Mouse (Mus musculus) heart, embryonic 11.5 days (tissue): ENCODE data around the gene Ccng1. TPM values are rescaled to one million over a fixed set of nuclear protein-coding genes. Genes with fewer than 3 reads are reported as not detected.

Experiments used
- ATAC-seq: fragments of 200-750 bp; cut with Nextera tagmentation; replicated peaks from 2 replicates; pipeline ENCODE4 v1.8.0; 2017; ENCODE audit warnings: moderate library complexity; ENCODE audit not compliant: insufficient number of reproducible peaks, low FRiP score, low TSS enrichment
- H3K27ac ChIP-seq: fragments of 300-500 bp; sonication (generic); 2 replicates; pipeline ENCODE4 v1.5.1; 2014; ENCODE audit warnings: mild to moderate bottlenecking, low read depth, low read length
- H3K27me3 ChIP-seq: fragments of 300-500 bp; sonication (generic); 2 replicates; pipeline ENCODE4 v1.6.1; 2014; ENCODE audit warnings: mild to moderate bottlenecking, low read length, mixed read lengths; ENCODE audit not compliant: control insufficient read depth, insufficient read depth
- H3K36me3 ChIP-seq: fragments of 300-500 bp; sonication (generic); 2 replicates; pipeline ENCODE4 v1.6.1; 2014; ENCODE audit warnings: mild to moderate bottlenecking, low read length, moderate library complexity, mixed read lengths; ENCODE audit not compliant: control insufficient read depth, insufficient read depth
- H3K4me1 ChIP-seq: fragments of 300-500 bp; sonication (generic); 2 replicates; pipeline ENCODE4 v1.6.1; 2014; ENCODE audit warnings: low read length; ENCODE audit not compliant: control insufficient read depth, insufficient read depth
- H3K4me2 ChIP-seq: fragments of 300-500 bp; sonication (generic); 2 replicates; pipeline ENCODE4 v1.6.1; 2014; ENCODE audit warnings: mild to moderate bottlenecking, moderate library complexity
- H3K4me3 ChIP-seq: fragments of 300-500 bp; sonication (generic); 2 replicates; pipeline ENCODE4 v1.5.1; 2014; ENCODE audit warnings: low read depth, low read length
- H3K9ac ChIP-seq: fragments of 300-500 bp; sonication (generic); 2 replicates; pipeline ENCODE4 v1.6.1; 2014; ENCODE audit warnings: mild to moderate bottlenecking, low read depth, low read length, moderate library complexity
- H3K9me3 ChIP-seq: fragments of 300-500 bp; sonication (generic); replicated peaks from 2 replicates; pipeline ENCODE4 v1.6.1; 2016; ENCODE audit warnings: low read length; ENCODE audit not compliant: control insufficient read depth
- WGBS: fragments of 180-500 bp; shearing (Covaris S2); extraction: QIAGEN DNeasy Blood & Tissue Kit; methylation state at CpG from one replicate; pipeline ENCODE4 v1.1.7; 2014; ENCODE audit not compliant: insufficient replicate concordance; 5-methylcytosine and 5-hydroxymethylcytosine counted together
- polyA plus RNA-seq: library from polyadenylated mRNA; unstranded; fragments of >200 nt; fragmentation: Nextera tagmentation; extraction: Ambion mirVana; gene quantifications from 2 replicates; pipeline ENCODE4 v1.2.1, GENCODE M21; 2014

Ccng1 gene
- polyA plus RNA-seq, 1 experiment from 2014 or later, result 123 TPM

DNA sequence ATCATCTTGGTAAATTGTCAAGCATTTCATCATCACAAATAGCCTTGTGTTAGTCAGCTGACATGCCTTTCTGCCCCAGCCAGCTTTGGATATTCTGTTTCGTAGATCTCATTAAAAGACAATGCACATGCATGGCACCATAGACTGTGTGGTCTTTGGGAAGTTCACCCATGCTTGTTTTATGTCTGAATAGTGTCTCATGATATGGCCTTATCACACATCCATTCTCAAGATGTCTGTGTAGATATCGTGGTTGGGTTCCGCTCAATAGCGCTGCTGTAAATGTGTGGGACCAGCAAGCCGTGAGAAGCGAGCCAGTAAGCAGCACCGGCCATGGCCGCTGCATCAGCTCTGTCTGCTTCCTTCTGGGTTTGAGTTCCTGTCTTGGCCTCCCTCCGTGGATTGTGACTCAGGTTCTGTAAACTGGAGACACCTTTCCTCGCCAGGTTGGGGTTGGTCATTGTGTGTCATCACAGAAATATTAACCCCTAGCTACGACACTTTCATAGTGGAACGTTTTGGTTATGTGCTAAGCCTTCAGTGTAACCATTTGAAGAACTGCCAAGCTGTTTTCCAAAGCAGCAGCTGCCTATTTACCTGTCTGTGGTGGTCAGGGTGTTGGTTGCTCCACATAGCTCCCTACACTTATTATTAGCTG, 13.4 kb downstream of the Ccng1 start:
- 89% methylated on average over 12 of the region's 12 CpGs for WGBS
- Histone ChIP-seq H3K27me3 (no peaks in the 10 kb centered on the region), H3K4me3 (no peak overlapping the region), H3K4me1 (no peaks in the 10 kb centered on the region), H3K4me2 (no peak overlapping the region), H3K9me3 (no peaks in the 10 kb centered on the region), H3K36me3 (peaks cover 14% of the 10 kb centered on the region), H3K27ac (no peak overlapping the region), H3K9ac (no peak overlapping the region)
- no peak for ATAC-seq

DNA sequence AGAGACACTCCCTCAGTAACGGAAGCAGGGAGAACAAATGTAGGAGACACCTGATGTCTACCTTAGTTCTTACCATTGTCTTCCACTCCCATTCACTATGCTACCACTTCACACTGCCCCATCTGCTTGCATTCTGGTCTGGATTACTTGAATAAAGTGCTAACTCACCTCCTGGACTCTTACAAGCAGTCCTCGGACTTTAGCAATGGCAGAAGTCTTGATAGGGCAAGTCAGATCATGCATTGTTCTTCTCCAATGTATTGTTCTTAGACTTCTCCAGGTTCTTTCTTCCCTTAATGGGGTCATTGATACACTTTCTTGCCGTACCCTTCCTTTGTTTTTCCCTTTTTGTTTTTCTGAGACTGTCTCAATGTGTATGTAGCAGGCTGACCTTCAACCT, 17.7 kb downstream of the Ccng1 start:
- H3K27ac ChIP-seq, result no peak overlapping the region
- peaks cover 16% of the 10 kb centered on the region for H3K36me3 ChIP-seq
- H3K4me2 ChIP-seq, result no peak overlapping the region
- no peaks in the 10 kb centered on the region for H3K27me3 ChIP-seq
- no peak overlapping the region for H3K9ac ChIP-seq
- WGBS, result 91% methylated on average over 3 of the region's 3 CpGs
- H3K4me3 ChIP-seq, result no peak overlapping the region
- peaks cover 4% of the 10 kb centered on the region for H3K4me1 ChIP-seq
- no peaks in the 10 kb centered on the region for H3K9me3 ChIP-seq
- ATAC-seq, result no peak

DNA sequence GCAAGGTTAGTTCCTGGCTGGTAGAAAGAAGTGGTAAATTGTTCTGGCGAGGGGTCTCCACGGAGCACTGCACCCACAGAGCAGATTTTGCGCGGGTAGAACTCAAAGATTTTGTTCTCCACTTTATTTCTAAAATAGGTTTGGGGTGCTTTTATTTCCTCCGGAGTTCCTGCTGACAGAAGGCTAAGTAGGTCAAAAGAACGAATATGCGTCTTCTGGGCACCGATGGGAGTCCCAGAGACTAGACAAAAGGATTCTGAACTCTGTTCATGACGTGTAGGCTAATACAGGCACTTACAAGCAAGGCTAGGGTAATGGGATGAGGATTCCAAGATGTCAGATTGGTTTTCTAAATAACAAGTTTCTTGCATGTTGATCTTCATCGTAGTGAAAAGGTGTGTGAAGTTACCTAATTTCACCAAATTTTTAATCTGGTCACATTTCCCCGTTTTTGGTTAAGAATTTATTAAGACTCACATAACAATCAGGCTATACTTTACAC, 20.8 kb downstream of the Ccng1 start:
- peak overlapping the region; percentile 91 for H3K4me3 ChIP-seq
- H3K9me3 ChIP-seq, result no peaks in the 10 kb centered on the region
- 5% methylated on average over 11 of the region's 11 CpGs for WGBS
- H3K36me3 ChIP-seq, result peaks cover 10% of the 10 kb centered on the region
- peaks cover 11% of the 10 kb centered on the region for H3K4me1 ChIP-seq
- H3K4me2 ChIP-seq, result peak overlapping the region; percentile 85
- no peaks in the 10 kb centered on the region for H3K27me3 ChIP-seq
- peak overlapping the region; percentile 97 for H3K9ac ChIP-seq
- peak overlapping the region; percentile 80 for H3K27ac ChIP-seq
- ATAC-seq, result no peak

DNA sequence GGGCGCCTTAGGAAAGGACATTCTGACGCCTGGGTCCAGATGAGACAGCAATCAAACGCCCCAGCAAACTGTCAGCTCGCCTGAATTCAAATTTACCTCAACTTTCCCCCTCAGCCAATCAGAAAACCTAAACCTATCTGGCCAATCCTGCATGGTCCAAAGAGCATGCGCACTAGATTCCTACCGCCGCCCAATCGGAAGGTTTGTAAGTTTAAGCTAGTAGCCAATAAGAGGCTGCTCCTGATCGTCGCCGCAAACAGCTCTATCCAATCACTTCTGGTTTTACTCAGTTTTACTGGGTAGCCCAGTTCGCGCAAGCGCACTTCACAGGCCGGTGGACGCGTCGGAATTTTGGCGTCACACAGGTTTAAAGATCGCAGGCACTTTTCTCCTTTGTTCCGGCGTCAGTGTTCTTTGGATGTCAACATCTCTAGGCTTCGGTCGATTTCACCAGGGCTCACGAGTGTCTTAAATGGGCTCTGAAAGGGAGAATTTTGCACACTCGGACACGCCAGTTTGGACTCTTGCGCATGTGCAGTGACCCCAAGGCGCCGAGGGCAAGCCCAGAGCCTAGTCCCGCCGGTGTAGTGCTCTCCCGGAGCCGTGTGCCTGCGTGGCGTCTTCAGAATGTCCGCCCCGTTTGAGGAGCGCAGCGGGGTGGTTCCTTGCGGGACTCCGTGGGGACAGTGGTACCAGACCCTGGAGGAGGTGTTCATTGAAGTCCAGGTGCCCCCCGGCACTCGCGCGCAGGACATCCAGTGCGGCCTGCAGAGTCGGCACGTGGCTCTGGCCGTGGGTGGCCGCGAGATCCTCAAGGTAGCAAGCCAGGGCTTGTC, 21.6 kb downstream of the Ccng1 start, which contains the start of the genes Hmmr and Nudcd2:
Gene Hmmr (minus strand): TSS at position 84 of the 836 bp plus-strand sequence.
Gene Nudcd2 (plus strand): TSS at position 329 of the 836 bp plus-strand sequence.
- no peaks in the 10 kb centered on the region for H3K27me3 ChIP-seq
- peak within 1 kb of the TSS; percentile 91 for H3K4me3 ChIP-seq
- WGBS, result under 1% methylated on average over 52 of the region's 52 CpGs
- H3K36me3 ChIP-seq, result peaks cover 12% of the 10 kb centered on the region
- H3K4me1 ChIP-seq, result peaks cover 11% of the 10 kb centered on the region
- peak within 1 kb of the TSS; percentile 80 for H3K27ac ChIP-seq
- peak within 1 kb of the TSS; percentile 97 for H3K9ac ChIP-seq
- peak; percentile 99 for ATAC-seq
- peak within 1 kb of the TSS; percentile 85 for H3K4me2 ChIP-seq
- no peaks in the 10 kb centered on the region for H3K9me3 ChIP-seq

DNA sequence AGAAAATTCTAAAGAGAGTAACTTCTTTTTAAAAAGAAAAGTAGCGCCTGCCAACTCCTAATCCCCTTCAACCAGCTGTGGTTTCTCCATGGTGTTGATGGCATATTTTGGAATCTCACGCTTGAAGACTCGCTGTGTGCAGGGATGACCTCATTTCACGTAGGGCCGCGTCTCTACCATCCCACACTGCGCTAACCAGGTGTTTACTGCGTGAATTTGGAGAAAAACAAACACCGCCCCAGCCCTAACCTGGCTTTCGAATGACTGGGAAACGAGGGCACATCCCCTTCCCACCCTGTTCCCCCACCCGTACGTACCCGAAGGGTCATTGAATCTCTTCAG, 22.1 kb downstream of the Ccng1 start:
- Histone ChIP-seq H3K9me3 (no peaks in the 10 kb centered on the region), H3K9ac (peak overlapping the region; percentile 66), H3K27me3 (no peaks in the 10 kb centered on the region), H3K4me1 (peaks cover 11% of the 10 kb centered on the region), H3K4me2 (peak overlapping the region; percentile 72), H3K4me3 (peak overlapping the region; percentile 91), H3K27ac (peak overlapping the region; percentile 22), H3K36me3 (peaks cover 12% of the 10 kb centered on the region)
- under 1% methylated on average over 14 of the region's 14 CpGs for WGBS
- ATAC-seq, result peak; percentile 56

DNA sequence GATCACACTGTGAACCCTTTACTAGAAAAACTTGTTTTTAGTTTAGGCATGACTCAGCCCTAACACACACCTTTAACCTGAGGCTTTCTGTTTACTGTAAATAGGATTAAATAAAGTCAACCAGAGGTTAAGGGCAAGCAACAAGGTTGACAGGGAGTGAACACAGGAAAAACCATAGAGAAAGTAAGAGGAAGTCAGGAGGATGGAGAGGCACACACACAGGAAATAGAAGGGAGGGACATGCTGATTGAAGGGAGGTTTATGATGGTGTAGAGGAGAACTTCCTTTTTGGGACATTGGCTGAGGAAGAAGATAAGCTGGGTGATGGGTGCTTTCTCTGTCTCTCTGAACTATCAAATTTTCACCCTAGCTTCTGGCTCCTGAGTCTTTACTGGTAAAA, 36.8 kb downstream of the Ccng1 start:
- Histone ChIP-seq H3K27ac (no peak overlapping the region), H3K9ac (no peak overlapping the region), H3K4me2 (no peak overlapping the region), H3K4me1 (no peaks in the 10 kb centered on the region), H3K36me3 (peaks cover 33% of the 10 kb centered on the region), H3K4me3 (no peak overlapping the region), H3K9me3 (no peaks in the 10 kb centered on the region), H3K27me3 (no peaks in the 10 kb centered on the region)
- ATAC-seq, result no peak

DNA sequence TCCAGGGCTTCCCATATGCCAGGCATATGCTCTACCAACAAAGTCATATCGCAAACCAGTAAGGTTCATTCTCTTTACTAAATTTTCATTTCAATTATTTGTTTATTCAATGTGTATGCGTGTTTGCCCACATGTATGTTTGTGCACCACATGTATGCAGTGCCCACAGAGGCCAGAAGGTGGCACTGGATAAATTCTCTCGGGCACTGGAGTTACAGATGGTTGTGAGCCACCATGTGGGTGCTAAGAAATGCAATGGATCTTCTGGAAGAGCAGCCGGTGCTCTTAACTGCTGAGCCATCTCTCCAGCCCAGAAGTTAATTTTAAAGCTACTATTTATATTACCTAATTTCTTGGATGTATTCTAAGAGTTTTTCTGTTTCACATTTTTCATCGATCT, 39.6 kb downstream of the Ccng1 start:
- H3K36me3 ChIP-seq, result peaks cover 32% of the 10 kb centered on the region
- no peak overlapping the region for H3K9ac ChIP-seq
- H3K4me2 ChIP-seq, result no peak overlapping the region
- no peak for ATAC-seq
- H3K9me3 ChIP-seq, result no peaks in the 10 kb centered on the region
- no peaks in the 10 kb centered on the region for H3K4me1 ChIP-seq
- no peaks in the 10 kb centered on the region for H3K27me3 ChIP-seq
- no peak overlapping the region for H3K4me3 ChIP-seq
- WGBS, result 97% methylated on average over 5 of the region's 5 CpGs
- H3K27ac ChIP-seq, result no peak overlapping the region

DNA sequence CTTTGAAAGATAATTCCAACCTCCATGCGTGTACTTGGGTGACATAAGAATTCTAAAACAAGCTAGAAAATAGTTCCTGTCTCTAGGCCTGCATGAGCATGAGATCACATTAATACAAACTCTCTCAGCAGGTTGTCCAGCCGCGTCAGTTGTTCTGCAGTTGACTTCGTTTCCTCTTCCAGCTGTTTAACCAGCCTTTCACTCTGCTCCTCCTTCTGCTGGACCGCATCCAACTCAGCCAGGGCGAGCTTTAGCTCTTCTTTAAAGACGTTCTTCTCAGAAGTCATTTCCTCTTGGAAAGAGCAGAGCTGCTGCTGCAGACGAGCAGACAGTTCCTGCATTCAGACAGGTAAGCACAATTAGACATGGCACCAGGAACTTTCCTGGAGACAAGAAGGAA, 41.3 kb downstream of the Ccng1 start:
- no peak for ATAC-seq
- Histone ChIP-seq H3K36me3 (peaks cover 39% of the 10 kb centered on the region), H3K4me2 (no peak overlapping the region)

More for the DNA sequence above, 41.3 kb downstream of the Ccng1 start:
- H3K9ac ChIP-seq, result no peak overlapping the region
- H3K9me3 ChIP-seq, result no peaks in the 10 kb centered on the region
- no peak overlapping the region for H3K27ac ChIP-seq
- H3K4me1 ChIP-seq, result no peaks in the 10 kb centered on the region
- 90% methylated on average over 8 of the region's 8 CpGs for WGBS
- no peaks in the 10 kb centered on the region for H3K27me3 ChIP-seq
- no peak overlapping the region for H3K4me3 ChIP-seq
